Mouse (Mus musculus) stomach, postnatal 0 days (tissue): ENCODE data around the gene Gm36210.

Experiments used
- CTCF ChIP-seq: IDR thresholded peaks from 2 replicates; pipeline ENCODE4 v1.5.1; 2016; ENCODE audit warnings: antibody characterized with exemption, low read depth, mild to moderate bottlenecking, moderate library complexity
- EP300 ChIP-seq: optimal IDR thresholded peaks from 2 replicates; pipeline ENCODE3; 2016; ENCODE audit warnings: antibody characterized with exemption

GRCm38 (mm10) chr7:4851315-4851688 is 55.0 kb downstream of the Gm36210 start:
- TF ChIP-seq CTCF (no peak), EP300 (no peak)
